ENCODE assay signal across 8 mouse cellular contexts in genomic region chrX:11633823-11634222, GRCm38 (mm10).
DNase-seq lines count a peak whose midpoint lies in the region; ATAC-seq and TF ChIP-seq lines count a peak whose summit lies in the region.

No protein-coding gene starts in this region.

- no peak overlapping the region for H3K4me2 ChIP-seq in lung, postnatal 0 days (replicated peaks; ENCODE audit: low read depth, low read length)
- no peak overlapping the region for H3K4me2 ChIP-seq in midbrain, embryonic 15.5 days

- no peak overlapping the region for H3K9ac ChIP-seq in lung, postnatal 0 days (replicated peaks; ENCODE audit: low read depth)
- H3K9ac ChIP-seq in midbrain, embryonic 15.5 days = no peak overlapping the region

- ATAC-seq in lung, postnatal 0 days = no peak
- no peak for ATAC-seq in midbrain, embryonic 15.5 days (replicated peaks)

- H3K9me3 ChIP-seq in lung, postnatal 0 days (ENCODE audit: low read length) = no peaks in the 10 kb centered on the region
- H3K9me3 ChIP-seq in midbrain, embryonic 15.5 days = no peaks in the 10 kb centered on the region

- H3K27ac ChIP-seq in lung, postnatal 0 days (ENCODE audit: low read length) = no peak overlapping the region
- H3K27ac ChIP-seq in midbrain, embryonic 15.5 days = no peak overlapping the region

- DNase-seq in heart, postnatal 4 days = peak; percentile 39
- DNase-seq in heart, adult 9 months (ENCODE audit: low spot score in 2 of 2) = no peak
- peak; percentile 36 for DNase-seq in R1 (ENCODE audit: low read depth, low spot score)
- DNase-seq in lung, postnatal 0 days (ENCODE audit: low spot score) = no peak
- no peak for DNase-seq in ovary, adult 18-20 months (ENCODE audit: low spot score)
- no peak for DNase-seq in urinary bladder, postnatal 4 days (ENCODE audit: low spot score in 2 of 2)

- no peaks in the 10 kb centered on the region for H3K27me3 ChIP-seq in C2C12 (ENCODE audit: control insufficient read depth, insufficient read depth, insufficient read length)
- no peaks in the 10 kb centered on the region for H3K27me3 ChIP-seq in lung, postnatal 0 days (replicated peaks; ENCODE audit: insufficient read depth, low read length)
- no peaks in the 10 kb centered on the region for H3K27me3 ChIP-seq in midbrain, embryonic 15.5 days (replicated peaks)

- no peak overlapping the region for H3ac ChIP-seq in C2C12 (ENCODE audit: control insufficient read depth, insufficient read length, low read depth)

- no peaks in the 10 kb centered on the region for H3K4me1 ChIP-seq in lung, postnatal 0 days (ENCODE audit: insufficient read depth, low read depth, low read length)
- H3K4me1 ChIP-seq in midbrain, embryonic 15.5 days = peaks cover 9% of the 10 kb centered on the region

- no peaks in the 10 kb centered on the region for H3K36me3 ChIP-seq in C2C12 (ENCODE audit: control insufficient read depth, insufficient read depth)
- H3K36me3 ChIP-seq in lung, postnatal 0 days (ENCODE audit: insufficient read depth, low read length) = no peaks in the 10 kb centered on the region
- H3K36me3 ChIP-seq in midbrain, embryonic 15.5 days (replicated peaks) = no peaks in the 10 kb centered on the region

- WGBS in lung, postnatal 0 days = 67% methylated on average over 6 of the region's 6 CpGs
- 58% methylated on average over 6 of the region's 6 CpGs for WGBS in midbrain, embryonic 15.5 days

- peak; percentile 13 for TF ChIP-seq CTCF in C2C12 (IDR thresholded peaks at IDR 0.05; ENCODE audit: control insufficient read depth, insufficient read depth, insufficient read length)
- TF ChIP-seq CTCF in lung, postnatal 0 days (IDR thresholded peaks at IDR 0.05) = peak; percentile 70

- TF ChIP-seq EP300 in lung, postnatal 0 days (IDR thresholded peaks at IDR 0.05) = no peak

- H3K4me3 ChIP-seq in C2C12 (ENCODE audit: insufficient read depth, poor library complexity, severe bottlenecking) = no peak overlapping the region
- H3K4me3 ChIP-seq in lung, postnatal 0 days (ENCODE audit: low read depth, low read length) = no peak overlapping the region
- H3K4me3 ChIP-seq in midbrain, embryonic 15.5 days = no peak overlapping the region

- no peaks in the 10 kb centered on the region for H3K79me2 ChIP-seq in C2C12 (ENCODE audit: control insufficient read depth, insufficient read depth)

- no peaks in the 10 kb centered on the region for H3K79me3 ChIP-seq in C2C12 (ENCODE audit: low read depth)

TF ChIP-seq in C2C12, 6 proteins besides CTCF, POLR2A, EP300 and RAD21:
- TF ChIP-seq FOSL1 (IDR thresholded peaks at IDR 0.05; ENCODE audit: insufficient read depth, low read length, poor library complexity, severe bottlenecking) = no peak
- TF ChIP-seq CEBPB (IDR thresholded peaks at IDR 0.05; ENCODE audit: low read depth) = no peak
- no peak for TF ChIP-seq MYOG (IDR thresholded peaks at IDR 0.05; ENCODE audit: control insufficient read depth, extremely low read depth, insufficient read length)
- TF ChIP-seq MAX (IDR thresholded peaks at IDR 0.05) = no peak
- no peak for TF ChIP-seq MYOD1 (IDR thresholded peaks at IDR 0.05; ENCODE audit: control insufficient read depth, insufficient read length, low read depth)
- no peak for TF ChIP-seq USF1 (IDR thresholded peaks at IDR 0.05; ENCODE audit: low read depth)

Comparison
In these comparisons a context has a peak if more than half of its experiments do, and no peak if none do; other contexts are left out.
1. DNase-seq: peak in heart, postnatal 4 days (single experiment) and R1 (single experiment); none in heart, adult 9 months (0 of 2), lung, postnatal 0 days (single experiment), ovary, adult 18-20 months (single experiment) and urinary bladder, postnatal 4 days (0 of 2).